Mouse (Mus musculus): ENCODE measurements at regions not wholly inside any gene's neighbourhood (a gene's known extent, or its start where the extent isn't known, plus 50 kb on each side); places are given as distances from the start of the nearest gene placed in this dataset.

DNA sequence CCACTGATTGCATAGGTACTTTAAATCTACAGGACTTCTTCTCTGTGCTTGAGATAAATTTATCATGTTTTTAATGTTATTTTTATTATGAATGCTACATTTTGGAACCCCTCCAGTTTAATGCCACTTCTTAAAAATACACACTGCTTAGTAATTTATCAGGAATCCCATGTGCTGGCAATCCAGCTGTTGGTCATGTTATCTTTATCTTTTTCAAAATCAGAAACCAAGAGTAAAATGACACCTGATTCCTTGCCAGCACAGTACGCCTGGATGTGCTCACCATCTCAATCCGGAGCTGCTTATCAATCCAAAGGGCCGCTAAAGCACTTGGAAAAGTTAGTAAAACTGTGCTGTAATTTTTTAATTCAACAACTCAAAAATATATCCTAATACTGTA lies 497.1 kb downstream of the Hdgfl1 start:
- TF ChIP-seq MAX (IDR thresholded peaks at IDR 0.05; ENCODE audit: low read depth) (no peak), POLR2AphosphoS2 (IDR thresholded peaks at IDR 0.05; ENCODE audit: insufficient read length, low read depth) (no peak)

Data from myocyte (in vitro differentiated cells).